10 mouse cellular contexts compared by ENCODE assay signal in genomic region chr5:116448409-116449191, GRCm38 (mm10). TPM values are rescaled to one million over a fixed set of nuclear protein-coding genes. Genes with fewer than 3 reads are reported as not detected.
DNase-seq lines count a peak whose midpoint lies in the region; ATAC-seq lines count a peak whose summit lies in the region.
"Had no signal": no experiment of that assay in that cellular context is flagged by ENCODE, and none has a peak within 500 bp of the region (broad histone marks: within the 10 kb centered on the region; RNA-seq: fewer than 3 reads in every experiment).

No protein-coding gene starts in this region.

- H3K27me3 ChIP-seq in heart, embryonic 11.5 days (ENCODE audit: control insufficient read depth, insufficient read depth, low read length): peaks cover 8% of the 10 kb centered on the region
- peaks cover 52% of the 10 kb centered on the region for H3K27me3 ChIP-seq in midbrain, embryonic 10.5 days (ENCODE audit: low read depth, poor library complexity, severe bottlenecking)
- no peaks in the 10 kb centered on the region for H3K27me3 ChIP-seq in midbrain, embryonic 15.5 days (replicated peaks)
- H3K27me3 ChIP-seq in limb, embryonic 13.5 days: peaks cover 29% of the 10 kb centered on the region

- no peak overlapping the region for H3K9ac ChIP-seq in heart, embryonic 11.5 days (ENCODE audit: low read depth, low read length)
- H3K9ac ChIP-seq in midbrain, embryonic 15.5 days: no peak overlapping the region
- no peak overlapping the region for H3K9ac ChIP-seq in limb, embryonic 13.5 days

- no peaks in the 10 kb centered on the region for H3K9me3 ChIP-seq in heart, embryonic 11.5 days (replicated peaks; ENCODE audit: control insufficient read depth, low read length)
- H3K9me3 ChIP-seq in midbrain, embryonic 10.5 days (replicated peaks): no peaks in the 10 kb centered on the region
- H3K9me3 ChIP-seq in midbrain, embryonic 15.5 days: no peaks in the 10 kb centered on the region
- no peaks in the 10 kb centered on the region for H3K9me3 ChIP-seq in limb, embryonic 13.5 days

- H3K4me2 ChIP-seq in heart, embryonic 11.5 days: peak overlapping the region; percentile 46
- H3K4me2 ChIP-seq in midbrain, embryonic 15.5 days: no peak overlapping the region
- H3K4me2 ChIP-seq in limb, embryonic 13.5 days (replicated peaks): peak overlapping the region; percentile 49

- H3K4me1 ChIP-seq in heart, embryonic 11.5 days (ENCODE audit: control insufficient read depth, insufficient read depth, low read length): peaks cover 23% of the 10 kb centered on the region
- peaks cover 32% of the 10 kb centered on the region for H3K4me1 ChIP-seq in midbrain, embryonic 10.5 days
- H3K4me1 ChIP-seq in midbrain, embryonic 15.5 days: peaks cover 10% of the 10 kb centered on the region; the same call in 1 of the 2 replicates
- peaks cover 18% of the 10 kb centered on the region for H3K4me1 ChIP-seq in limb, embryonic 13.5 days

- no peak for ATAC-seq in heart, embryonic 11.5 days (replicated peaks; ENCODE audit: insufficient number of reproducible peaks, low FRiP score, low TSS enrichment)
- no peak for ATAC-seq in midbrain, embryonic 15.5 days (replicated peaks)
- ATAC-seq in limb, embryonic 13.5 days (ENCODE audit: low FRiP score, low read depth): peak; percentile 29

- WGBS in heart, embryonic 11.5 days (ENCODE audit: insufficient replicate concordance): 3% methylated on average over 11 of the region's 11 CpGs
- WGBS in midbrain, embryonic 10.5 days: 12% methylated on average over 10 of the region's 11 CpGs
- WGBS in midbrain, embryonic 15.5 days: 9% methylated on average over 11 of the region's 11 CpGs
- 7% methylated on average over 11 of the region's 11 CpGs for WGBS in limb, embryonic 13.5 days

- no peak for DNase-seq in heart, adult 8-10 months (ENCODE audit: low spot score)
- DNase-seq in midbrain, embryonic 10.5 days (ENCODE audit: low spot score): no peak
- DNase-seq in adipocyte (ENCODE audit: low spot score): no peak
- DNase-seq in adrenal gland, postnatal 36 days: no peak
- no peak for DNase-seq in frontal cortex, adult 2 months (ENCODE audit: extremely low spot score in 1 of 2, low spot score in 1 of 2)

- H3K36me3 ChIP-seq in heart, embryonic 11.5 days (ENCODE audit: control insufficient read depth, insufficient read depth, low read length): no peaks in the 10 kb centered on the region
- peaks cover 61% of the 10 kb centered on the region for H3K36me3 ChIP-seq in midbrain, embryonic 10.5 days
- H3K36me3 ChIP-seq in midbrain, embryonic 15.5 days (replicated peaks): 0 out of 2 replicates have a peak, but pooled peaks cover 6% of the 10 kb centered on the region
- H3K36me3 ChIP-seq in limb, embryonic 13.5 days: no peaks in the 10 kb centered on the region
- H3K36me3 ChIP-seq: G1E had no signal

- 0 out of 2 replicates have a peak overlapping the region, but pooled peaks have one; percentile 22 for H3K4me3 ChIP-seq in heart, embryonic 11.5 days (ENCODE audit: low read depth, low read length)
- 0 out of 2 replicates have a peak overlapping the region, but pooled peaks have one; percentile 16 for H3K4me3 ChIP-seq in midbrain, embryonic 10.5 days
- no peak overlapping the region for H3K4me3 ChIP-seq in midbrain, embryonic 15.5 days
- H3K4me3 ChIP-seq in limb, embryonic 13.5 days: peak overlapping the region; percentile 7; the same call in 1 of the 2 replicates

- no peak overlapping the region for H3K27ac ChIP-seq in heart, embryonic 11.5 days (ENCODE audit: low read depth, low read length)
- no peak overlapping the region for H3K27ac ChIP-seq in midbrain, embryonic 10.5 days (replicated peaks)
- H3K27ac ChIP-seq in midbrain, embryonic 15.5 days: no peak overlapping the region
- no peak overlapping the region for H3K27ac ChIP-seq in limb, embryonic 13.5 days

RNA-seq across cellular contexts. Expression of gene Hspb8, which starts 25.9 kb away (rescaled TPM):
- polyA plus RNA-seq in heart, embryonic 11.5 days (2014; fragmentation: Nextera tagmentation; extraction: Ambion mirVana): 34.9 and 35.3 TPM in 2 replicates
- total RNA-seq in heart, adult 8-10 months (2022): 100 to 1,000 TPM; 427 to 604 (median 541) TPM
- 6.9 and 7.5 TPM in 2 replicates for polyA plus RNA-seq in midbrain, embryonic 10.5 days (2016; fragmentation: Nextera tagmentation; extraction: Ambion mirVana)
- 3.9 and 5.2 TPM in 2 replicates for polyA plus RNA-seq in midbrain, embryonic 15.5 days (2015; fragmentation: Nextera tagmentation; extraction: Ambion mirVana)
- polyA plus RNA-seq in limb, embryonic 13.5 days (2015; fragmentation: Nextera tagmentation; extraction: Ambion mirVana): 13.5 and 13.8 TPM in 2 replicates
- 100 to 1,000 TPM; 106 to 228 TPM for total RNA-seq in adrenal gland, postnatal 36 days (2021)
- polyA plus RNA-seq in frontal cortex, adult 2 months (2012; rRNA removed): 13.6 and 15.0 TPM in 2 replicates
- total RNA-seq: monocyte, adult 5-6 weeks had no signal
- polyA plus RNA-seq: G1E had no signal
